Mouse (Mus musculus) intestine, postnatal 0 days (tissue): Measurements from ENCODE around the gene Timd4. TPM values are rescaled to one million over a fixed set of nuclear protein-coding genes. Genes with fewer than 3 reads are reported as not detected.

Experiments
- ATAC-seq: fragments of 200-750 bp; cut with Nextera tagmentation; 2 replicates; pipeline ENCODE4 v1.8.0; 2017; ENCODE audit warnings: mild to moderate bottlenecking, moderate TSS enrichment, moderate library complexity
- H3K27ac ChIP-seq: fragments of 300-500 bp; sonication (generic); 2 replicates; pipeline ENCODE4 v1.5.1; 2014; ENCODE audit warnings: mild to moderate bottlenecking, low read depth, low read length, moderate library complexity
- H3K27me3 ChIP-seq: fragments of 300-500 bp; sonication (generic); replicated peaks from 2 replicates; pipeline ENCODE4 v1.6.1; 2014; ENCODE audit warnings: low read length, mixed read lengths; ENCODE audit not compliant: control insufficient read depth, insufficient read depth
- H3K36me3 ChIP-seq: fragments of 300-500 bp; sonication (generic); 2 replicates; pipeline ENCODE4 v1.6.1; 2014; ENCODE audit warnings: mild to moderate bottlenecking, moderate library complexity; ENCODE audit not compliant: control insufficient read depth, insufficient read depth
- H3K4me1 ChIP-seq: fragments of 300-500 bp; sonication (generic); replicated peaks from 2 replicates; pipeline ENCODE4 v1.6.1; 2014; ENCODE audit warnings: antibody characterized with exemption, low read length, mixed read lengths; ENCODE audit not compliant: control insufficient read depth, insufficient read depth
- H3K4me2 ChIP-seq: fragments of 300-500 bp; sonication (generic); replicated peaks from 2 replicates; pipeline ENCODE4 v1.6.1; 2014; ENCODE audit warnings: low read depth, mild to moderate bottlenecking, moderate library complexity
- H3K4me3 ChIP-seq: fragments of 300-500 bp; sonication (generic); 2 replicates; pipeline ENCODE4 v1.5.1; 2014; ENCODE audit warnings: low read depth, low read length
- H3K9ac ChIP-seq: fragments of 300-500 bp; sonication (generic); 2 replicates; pipeline ENCODE4 v1.6.1; 2014; ENCODE audit warnings: mild to moderate bottlenecking, low read depth, low read length
- H3K9me3 ChIP-seq: fragments of 300-500 bp; sonication (generic); 2 replicates; pipeline ENCODE4 v1.6.1; 2016; ENCODE audit warnings: mixed run types; ENCODE audit not compliant: control insufficient read depth
- CTCF ChIP-seq: sonication (generic); IDR thresholded peaks from 2 replicates; pipeline ENCODE4 v1.5.1; 2016; ENCODE audit warnings: low read depth, mild to moderate bottlenecking, control low read depth, antibody characterized with exemption, moderate library complexity
- WGBS: fragments of 180-500 bp; shearing (Covaris S2); extraction: QIAGEN DNeasy Blood & Tissue Kit; methylation state at CpG from one replicate; pipeline ENCODE4 v1.1.7; 2014; 5-methylcytosine and 5-hydroxymethylcytosine counted together
- polyA plus RNA-seq: library from polyadenylated mRNA; unstranded; fragments of >200 nt; fragmentation: Nextera tagmentation; extraction: Ambion mirVana; gene quantifications from 2 replicates; pipeline ENCODE4 v1.2.1, GENCODE M21; 2015

The Timd4 gene
- polyA plus RNA-seq, 1 experiment from 2014 or later: 1.8 TPM

GRCm38 (mm10) chr11:46835080-46835479, 24.5 kb downstream of the Timd4 start:
- no peaks in the 10 kb centered on the region for H3K27me3 ChIP-seq
- H3K4me3 ChIP-seq: no peak overlapping the region
- no peak for TF ChIP-seq CTCF
- no peak overlapping the region for H3K4me2 ChIP-seq
- no peaks in the 10 kb centered on the region for H3K36me3 ChIP-seq
- no peak for ATAC-seq
- no peak overlapping the region for H3K9ac ChIP-seq
- no peak overlapping the region for H3K27ac ChIP-seq
- no peaks in the 10 kb centered on the region for H3K4me1 ChIP-seq
- no peaks in the 10 kb centered on the region for H3K9me3 ChIP-seq
- 64% methylated on average over 1 of the region's 1 CpGs for WGBS

GRCm38 (mm10) chr11:46842015-46842726, 31.6 kb downstream of the Timd4 start:
- Histone ChIP-seq H3K4me1 (no peaks in the 10 kb centered on the region), H3K9me3 (no peaks in the 10 kb centered on the region), H3K36me3 (no peaks in the 10 kb centered on the region), H3K4me2 (no peak overlapping the region), H3K4me3 (no peak overlapping the region), H3K9ac (no peak overlapping the region), H3K27me3 (no peaks in the 10 kb centered on the region), H3K27ac (no peak overlapping the region)
- 47% methylated on average over 2 of the region's 2 CpGs for WGBS
- ATAC-seq: no peak
- TF ChIP-seq CTCF: no peak

- Histone ChIP-seq H3K4me3 (no peak overlapping the region), H3K4me1 (no peaks in the 10 kb centered on the region), H3K9ac (no peak overlapping the region), H3K9me3 (no peaks in the 10 kb centered on the region), H3K27me3 (no peaks in the 10 kb centered on the region), H3K36me3 (no peaks in the 10 kb centered on the region), H3K27ac (no peak overlapping the region), H3K4me2 (no peak overlapping the region)
- 92% methylated on average over 1 of the region's 1 CpGs for WGBS
- no peak for ATAC-seq
- no peak for TF ChIP-seq CTCF
Observed at GRCm38 (mm10) chr11:46846661-46847060, 36.1 kb downstream of the Timd4 start.

- no peak overlapping the region for H3K27ac ChIP-seq
- H3K36me3 ChIP-seq: no peaks in the 10 kb centered on the region
- H3K4me2 ChIP-seq: no peak overlapping the region
- H3K4me3 ChIP-seq: no peak overlapping the region
- TF ChIP-seq CTCF: no peak
- ATAC-seq: no peak
- 43% methylated on average over 3 of the region's 3 CpGs for whole genome bisulfite sequencing
- H3K27me3 ChIP-seq: no peaks in the 10 kb centered on the region
- H3K4me1 ChIP-seq: no peaks in the 10 kb centered on the region
- no peaks in the 10 kb centered on the region for H3K9me3 ChIP-seq
- H3K9ac ChIP-seq: no peak overlapping the region
Observed at GRCm38 (mm10) chr11:46847827-46848220, 37.2 kb downstream of the Timd4 start.

- H3K27me3 ChIP-seq: no peaks in the 10 kb centered on the region
- no peaks in the 10 kb centered on the region for H3K4me1 ChIP-seq
- no peak overlapping the region for H3K27ac ChIP-seq
- H3K9me3 ChIP-seq: no peaks in the 10 kb centered on the region
- WGBS: 32% methylated on average over 8 of the region's 8 CpGs
- no peak overlapping the region for H3K4me2 ChIP-seq
- H3K4me3 ChIP-seq: no peak overlapping the region
- TF ChIP-seq CTCF: peak; percentile 62
- H3K36me3 ChIP-seq: no peaks in the 10 kb centered on the region
- ATAC-seq: no peak
- H3K9ac ChIP-seq: no peak overlapping the region
Observed at GRCm38 (mm10) chr11:46848221-46848971, 37.8 kb downstream of the Timd4 start.

GRCm38 (mm10) chr11:46864809-46865208, 54.2 kb downstream of the Timd4 start:
- Histone ChIP-seq H3K9ac (no peak overlapping the region), H3K9me3 (no peaks in the 10 kb centered on the region), H3K27ac (no peak overlapping the region), H3K27me3 (no peaks in the 10 kb centered on the region), H3K4me1 (no peaks in the 10 kb centered on the region), H3K4me2 (no peak overlapping the region), H3K4me3 (no peak overlapping the region), H3K36me3 (no peaks in the 10 kb centered on the region)
- ATAC-seq: no peak
- 81% methylated on average over 1 of the region's 1 CpGs for WGBS
- TF ChIP-seq CTCF: peak; percentile 61
